Mouse (Mus musculus) ES-E14 (cell line): Measurements from ENCODE around the gene Cdh13.

Source experiments
- HCFC1 ChIP-seq: IDR thresholded peaks from 2 replicates; pipeline ENCODE4 v1.6.1; 2012; ENCODE audit warnings: low read length, inconsistent platforms, borderline replicate concordance; ENCODE audit not compliant: insufficient read depth
- MAFK ChIP-seq: IDR thresholded peaks from 2 replicates; pipeline ENCODE4 v1.6.1; 2014; ENCODE audit warnings: mild to moderate bottlenecking, low read depth, low read length, inconsistent platforms; ENCODE audit not compliant: insufficient read depth
- ZC3H11A ChIP-seq: IDR thresholded peaks from 2 replicates; pipeline ENCODE4 v1.6.1; 2012; ENCODE audit warnings: low read depth, mild to moderate bottlenecking, inconsistent platforms, low read length, borderline replicate concordance
- ZNF384 ChIP-seq: IDR thresholded peaks from 2 replicates; pipeline ENCODE4 v1.6.1; 2012; ENCODE audit warnings: low read depth, low read length, inconsistent platforms

GRCm38 (mm10) chr8:118827726-118828125 lies 544.2 kb downstream of the Cdh13 start:
- TF ChIP-seq MAFK (no peak), ZNF384 (no peak), ZC3H11A (no peak), HCFC1 (no peak)
